Mouse (Mus musculus) liver, embryonic 11.5 days (tissue): ENCODE measurements at regions not wholly inside any gene's neighbourhood (a gene's known extent, or its start where the extent isn't known, plus 50 kb on each side); places are given as distances from the start of the nearest gene placed in this dataset.

Experiments
- ATAC-seq: fragments of 200-750 bp; cut with Nextera tagmentation; replicated peaks from 2 replicates; pipeline ENCODE4 v1.8.0; 2017; ENCODE audit warnings: moderate number of reproducible peaks, mild to moderate bottlenecking, moderate TSS enrichment, moderate library complexity; ENCODE audit not compliant: low FRiP score
- DNase-seq: peaks from one replicate; pipeline ENCODE4 v3.0.0-alpha.2; 2017; ENCODE audit warnings: low spot score
- H3K27ac ChIP-seq: fragments of 300-500 bp; sonication (generic); 2 replicates; pipeline ENCODE4 v1.5.1; 2014; ENCODE audit warnings: mild to moderate bottlenecking, low read depth, low read length, control low read depth
- H3K27me3 ChIP-seq: fragments of 300-500 bp; sonication (generic); replicated peaks from 2 replicates; pipeline ENCODE4 v1.6.1; 2014; ENCODE audit warnings: low read length, mixed read lengths; ENCODE audit not compliant: control insufficient read depth, insufficient read depth
- H3K36me3 ChIP-seq: fragments of 300-500 bp; sonication (generic); 2 replicates; pipeline ENCODE4 v1.6.1; 2014; ENCODE audit warnings: mild to moderate bottlenecking, low read length, moderate library complexity, mixed read lengths; ENCODE audit not compliant: control insufficient read depth, insufficient read depth
- H3K4me1 ChIP-seq: fragments of 300-500 bp; sonication (generic); replicated peaks from 2 replicates; pipeline ENCODE4 v1.6.1; 2014; ENCODE audit warnings: low read length, mixed read lengths; ENCODE audit not compliant: control insufficient read depth, insufficient read depth
- H3K4me2 ChIP-seq: fragments of 300-500 bp; sonication (generic); 2 replicates; pipeline ENCODE4 v1.6.1; 2014; ENCODE audit warnings: mild to moderate bottlenecking, control low read depth, moderate library complexity
- H3K4me3 ChIP-seq: fragments of 300-500 bp; sonication (generic); 2 replicates; pipeline ENCODE4 v1.5.1; 2014; ENCODE audit warnings: low read depth, low read length, control low read depth
- H3K9ac ChIP-seq: fragments of 300-500 bp; sonication (generic); 2 replicates; pipeline ENCODE4 v1.6.1; 2014; ENCODE audit warnings: low read depth, low read length, control low read depth
- H3K9me3 ChIP-seq: fragments of 300-500 bp; sonication (generic); 2 replicates; pipeline ENCODE4 v1.6.1; 2016; ENCODE audit warnings: low read length, inconsistent platforms, mixed read lengths; ENCODE audit not compliant: control insufficient read depth
- WGBS: fragments of 180-500 bp; shearing (Covaris S2); extraction: QIAGEN DNeasy Blood & Tissue Kit; methylation state at CpG from one replicate; pipeline ENCODE4 v1.1.7; 2014; 5-methylcytosine and 5-hydroxymethylcytosine counted together

DNA sequence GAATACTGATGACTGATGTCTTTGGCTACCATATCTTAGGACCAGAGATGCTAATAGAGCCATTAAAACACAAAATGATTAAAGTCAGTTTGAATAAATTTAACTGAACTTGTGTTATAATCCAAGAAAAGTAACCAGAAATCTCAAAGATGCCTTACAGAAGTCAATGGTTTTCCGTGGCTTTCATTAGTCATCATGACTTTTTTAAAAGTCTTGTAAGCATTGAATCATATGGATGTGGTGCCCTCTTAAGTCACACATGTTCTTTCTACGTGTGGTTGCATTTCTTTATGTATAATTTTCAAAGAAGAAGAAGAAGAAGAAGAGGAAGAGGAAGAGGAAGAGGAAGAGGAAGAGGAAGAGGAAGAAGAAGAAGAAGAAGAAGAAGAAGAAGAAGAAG lies 178.2 kb downstream of the Mreg start:
- Histone ChIP-seq H3K27me3 (no peaks in the 10 kb centered on the region), H3K9ac (no peak overlapping the region), H3K4me1 (peaks cover 7% of the 10 kb centered on the region), H3K4me2 (no peak overlapping the region), H3K36me3 (no peaks in the 10 kb centered on the region), H3K9me3 (no peaks in the 10 kb centered on the region), H3K4me3 (no peak overlapping the region), H3K27ac (no peak overlapping the region)
- no peak for ATAC-seq
- no peak for DNase-seq
- 82% methylated on average over 2 of the region's 2 CpGs for WGBS

GRCm38 (mm10) chr1:72032214-72032613 lies 179.9 kb downstream of the Mreg start:
- WGBS, result 62% methylated on average over 4 of the region's 4 CpGs
- ATAC-seq, result no peak

GRCm38 (mm10) chr1:72030763-72031405 lies 181.2 kb downstream of the Mreg start:
- 51% methylated on average over 8 of the region's 8 CpGs for WGBS
- Histone ChIP-seq H3K4me2 (no peak overlapping the region), H3K4me1 (peaks cover 2% of the 10 kb centered on the region), H3K36me3 (no peaks in the 10 kb centered on the region), H3K27ac (no peak overlapping the region), H3K9ac (no peak overlapping the region), H3K9me3 (no peaks in the 10 kb centered on the region), H3K27me3 (no peaks in the 10 kb centered on the region), H3K4me3 (no peak overlapping the region)
- ATAC-seq, result no peak
- DNase-seq, result no peak

More at GRCm38 (mm10) chr1:72032214-72032613, 179.9 kb downstream of the Mreg start:
- Histone ChIP-seq H3K4me2 (no peak overlapping the region), H3K4me1 (peaks cover 7% of the 10 kb centered on the region), H3K4me3 (no peak overlapping the region), H3K9me3 (no peaks in the 10 kb centered on the region), H3K36me3 (no peaks in the 10 kb centered on the region), H3K27me3 (no peaks in the 10 kb centered on the region), H3K9ac (no peak overlapping the region), H3K27ac (no peak overlapping the region)
- DNase-seq, result no peak

DNA sequence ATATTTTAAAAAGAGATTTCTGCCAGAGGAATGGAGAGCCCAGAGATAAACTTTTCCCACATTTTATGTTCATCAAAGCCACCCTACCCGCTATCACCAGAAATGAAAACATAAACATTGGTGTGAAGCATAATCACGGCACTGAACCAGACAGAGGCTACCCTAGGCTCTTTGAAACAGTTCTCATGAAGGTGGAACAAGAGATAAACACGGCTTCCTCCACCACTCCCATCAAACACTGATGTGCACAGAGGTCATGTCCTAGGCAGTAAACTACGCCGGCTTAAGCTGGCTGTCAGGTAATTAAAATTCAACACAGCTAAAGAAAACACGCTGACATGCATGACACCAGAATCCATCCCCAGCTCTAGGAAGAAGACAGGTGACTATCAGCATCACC lies 182.5 kb downstream of the Mreg start:
- H3K9me3 ChIP-seq, result no peaks in the 10 kb centered on the region
- no peaks in the 10 kb centered on the region; the same call in 1 of the 2 replicates for H3K4me1 ChIP-seq
- H3K9ac ChIP-seq, result no peak overlapping the region
- no peak overlapping the region for H3K4me3 ChIP-seq
- WGBS, result 58% methylated on average over 6 of the region's 6 CpGs
- H3K27me3 ChIP-seq, result no peaks in the 10 kb centered on the region
- DNase-seq (no peak), ATAC-seq (no peak)
- no peaks in the 10 kb centered on the region for H3K36me3 ChIP-seq
- no peak overlapping the region for H3K4me2 ChIP-seq
- no peak overlapping the region for H3K27ac ChIP-seq

DNA sequence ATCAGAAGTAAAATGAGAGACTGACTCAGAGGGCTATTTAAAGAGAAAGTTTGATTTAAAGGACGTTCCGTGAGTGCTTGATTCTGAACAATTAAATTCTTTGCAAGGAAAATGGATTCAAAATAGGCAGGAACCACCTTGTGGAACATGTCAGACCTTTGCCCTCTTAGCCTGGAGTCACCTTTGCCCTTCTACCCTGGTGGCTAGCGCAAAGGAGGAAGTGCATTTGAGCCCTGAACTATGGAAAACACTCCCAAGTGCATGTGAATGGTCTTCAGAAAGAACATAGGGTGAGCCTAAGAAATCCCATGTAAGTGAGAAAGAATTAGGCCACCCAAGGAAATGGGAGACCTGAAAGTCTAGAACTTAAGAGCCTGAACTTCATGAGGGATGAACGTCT lies 185.2 kb downstream of the Mreg start:
- no peaks in the 10 kb centered on the region for H3K36me3 ChIP-seq
- no peaks in the 10 kb centered on the region; the same call in 1 of the 2 replicates for H3K4me1 ChIP-seq
- no peak overlapping the region for H3K4me2 ChIP-seq
- H3K27ac ChIP-seq, result no peak overlapping the region
- H3K9me3 ChIP-seq, result no peaks in the 10 kb centered on the region
- no peak overlapping the region for H3K4me3 ChIP-seq
- WGBS, result 88% methylated on average over 4 of the region's 4 CpGs
- no peak overlapping the region for H3K9ac ChIP-seq
- no peak for DNase-seq
- no peak for ATAC-seq
- H3K27me3 ChIP-seq, result no peaks in the 10 kb centered on the region

GRCm38 (mm10) chr1:72022631-72023030 lies 189.5 kb downstream of the Mreg start:
- no peaks in the 10 kb centered on the region for H3K27me3 ChIP-seq
- 85% methylated on average over 3 of the region's 3 CpGs for WGBS
- H3K9ac ChIP-seq, result no peak overlapping the region
- H3K4me1 ChIP-seq, result no peaks in the 10 kb centered on the region
- no peak overlapping the region for H3K27ac ChIP-seq
- H3K4me2 ChIP-seq, result no peak overlapping the region
- DNase-seq (no peak), ATAC-seq (no peak)
- H3K4me3 ChIP-seq, result no peak overlapping the region
- no peaks in the 10 kb centered on the region for H3K9me3 ChIP-seq
- no peaks in the 10 kb centered on the region for H3K36me3 ChIP-seq

GRCm38 (mm10) chr1:72018479-72019222 lies 193.5 kb downstream of the Mreg start:
- ATAC-seq, result no peak

DNA sequence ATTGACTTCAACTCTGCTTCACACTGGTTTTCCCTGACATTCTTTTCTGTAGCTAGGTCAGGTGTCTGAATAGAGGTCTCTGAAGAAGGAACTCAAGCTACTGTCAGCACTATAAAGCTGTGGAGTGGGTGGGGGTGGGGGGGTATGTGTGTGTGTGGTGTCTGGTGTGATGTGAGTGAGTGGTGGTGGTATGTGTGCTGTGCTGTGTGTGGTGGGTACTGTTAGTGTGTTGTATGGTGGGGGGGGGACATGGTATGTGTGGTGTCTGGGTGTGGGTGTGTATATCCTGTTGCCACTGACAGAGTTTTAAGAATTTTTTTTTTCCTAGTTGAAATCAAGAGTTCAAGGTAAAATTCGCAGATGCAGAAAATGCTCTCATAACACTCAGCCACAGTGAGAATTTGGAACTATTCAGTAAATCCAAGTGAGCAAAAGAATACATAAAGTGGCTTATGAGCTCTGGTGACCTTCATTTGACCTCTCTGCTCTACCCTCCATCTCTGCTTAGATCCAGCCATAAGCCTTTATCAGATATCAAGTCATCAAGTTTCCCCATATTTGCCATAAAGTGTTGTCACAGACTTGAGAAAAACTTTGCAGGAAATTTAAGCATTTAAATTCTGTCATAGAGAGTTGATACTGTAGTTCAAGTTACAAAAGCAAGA lies 194.2 kb downstream of the Mreg start:
- Histone ChIP-seq H3K4me3 (no peak overlapping the region), H3K4me1 (peaks cover 5% of the 10 kb centered on the region; the same call in 1 of the 2 replicates), H3K4me2 (no peak overlapping the region), H3K27me3 (no peaks in the 10 kb centered on the region), H3K9ac (no peak overlapping the region), H3K27ac (no peak overlapping the region), H3K36me3 (no peaks in the 10 kb centered on the region), H3K9me3 (no peaks in the 10 kb centered on the region)
- WGBS, result 75% methylated on average over 1 of the region's 1 CpGs
- ATAC-seq (no peak), DNase-seq (no peak)

More at GRCm38 (mm10) chr1:72018479-72019222, 193.5 kb downstream of the Mreg start:
- no peak for DNase-seq
- Histone ChIP-seq H3K9me3 (no peaks in the 10 kb centered on the region), H3K9ac (no peak overlapping the region), H3K36me3 (no peaks in the 10 kb centered on the region), H3K27ac (no peak overlapping the region), H3K27me3 (no peaks in the 10 kb centered on the region), H3K4me1 (no peaks in the 10 kb centered on the region; the same call in 1 of the 2 replicates), H3K4me2 (no peak overlapping the region), H3K4me3 (no peak overlapping the region)
- 60% methylated on average over 4 of the region's 4 CpGs for WGBS
